Mouse (Mus musculus) thymus, adult 2 months (tissue): ENCODE measurements around the gene Wwox.

Experiments used
- CTCF ChIP-seq: fragments of 200-500 bp; IDR thresholded peaks from 2 replicates; pipeline ENCODE4 v1.5.1; 2012; ENCODE audit warnings: mild to moderate bottlenecking, control low read depth, low read length, moderate library complexity, borderline replicate concordance; ENCODE audit not compliant: control insufficient read depth, poor library complexity, insufficient read depth; ENCODE audit errors: extremely low read depth
- POLR2A ChIP-seq: fragments of 200-500 bp; IDR thresholded peaks from 2 replicates; pipeline ENCODE4 v1.6.1; 2012; ENCODE audit warnings: mild to moderate bottlenecking, low read length, control low read depth, moderate library complexity; ENCODE audit not compliant: control insufficient read depth, poor library complexity, insufficient read depth; ENCODE audit errors: extremely low read depth

DNA sequence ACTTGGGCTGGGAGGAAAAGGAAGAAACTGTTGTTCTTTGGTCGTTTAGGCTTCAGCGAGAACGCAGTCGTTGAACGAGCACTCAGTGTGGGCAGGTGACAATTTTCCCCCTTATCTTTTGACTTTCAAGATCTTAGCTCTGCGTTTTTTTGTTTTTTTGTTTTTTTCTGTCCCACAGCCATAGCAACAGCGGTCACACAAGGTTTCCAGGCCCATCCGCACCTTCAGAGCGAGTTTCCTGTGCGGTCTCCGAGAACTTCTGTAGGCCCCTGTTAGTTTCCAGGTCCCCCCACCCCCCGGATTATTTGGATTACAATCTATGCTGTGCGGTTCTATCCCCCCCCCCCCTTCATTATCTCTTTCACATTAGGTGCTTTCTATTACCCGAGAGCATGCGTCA is 625.2 kb downstream of the Wwox start:
- TF ChIP-seq CTCF (no peak), POLR2A (no peak)
